Mouse (Mus musculus): ENCODE data around the gene A330070K13Rik. TPM values are rescaled to one million over a fixed set of nuclear protein-coding genes. Genes with fewer than 3 reads are reported as not detected.

Gene A330070K13Rik
- not detected for polyA plus RNA-seq (2014; fragmentation: Illumina TruSeq; extraction: RNeasy Lipid Tissue Mini Kit (QIAGEN cat#74804); ENCODE audit: low read depth, low replicate concordance)

GRCm38 (mm10) chr5:130384222-130384912 lies at the start of gene A330070K13Rik:
Gene A330070K13Rik, minus strand, starts transcription at chr5:130384631.

DNA sequence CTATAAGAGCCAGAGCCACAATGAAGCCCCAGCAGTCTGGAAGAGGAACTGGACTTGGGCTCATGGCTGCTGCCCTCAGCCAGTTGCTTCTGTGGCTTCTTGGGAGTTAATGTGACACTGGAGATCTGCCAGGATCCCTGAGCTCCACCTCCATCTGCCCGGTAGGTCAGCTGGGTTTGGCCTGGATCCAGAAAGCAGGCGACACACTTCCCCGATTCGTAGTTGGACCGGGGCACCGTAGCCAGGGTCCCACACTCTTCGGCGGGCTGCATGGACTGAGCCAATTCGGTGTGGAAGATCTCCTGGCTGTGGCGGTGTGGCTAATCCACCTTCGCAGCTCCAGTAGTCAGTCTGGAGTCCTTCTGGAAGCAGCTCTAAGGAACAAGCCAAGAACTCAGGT lies 15.2 kb downstream of the A330070K13Rik start, which contains the start of gene Caln1:
TSS of gene Caln1 (plus strand) at position 219 of the 400 bp plus-strand sequence.

Other genes with a start within 250 kb of the A330070K13Rik start
- 7.6 TPM for gene Kctd7, start 239.8 kb downstream of the A330070K13Rik start, polyA plus RNA-seq (2014; fragmentation: Illumina TruSeq; extraction: RNeasy Lipid Tissue Mini Kit (QIAGEN cat#74804); ENCODE audit: low read depth, low replicate concordance)
- gene Rabgef1, start 212.8 kb downstream of the A330070K13Rik start, polyA plus RNA-seq (2014; fragmentation: Illumina TruSeq; extraction: RNeasy Lipid Tissue Mini Kit (QIAGEN cat#74804); ENCODE audit: low read depth, low replicate concordance): 43.2 TPM
- gene Tmem248, start 167.6 kb downstream of the A330070K13Rik start, polyA plus RNA-seq (2014; fragmentation: Illumina TruSeq; extraction: RNeasy Lipid Tissue Mini Kit (QIAGEN cat#74804); ENCODE audit: low read depth, low replicate concordance): 50.9 TPM
- 110 TPM for gene Sbds, start 129.1 kb downstream of the A330070K13Rik start, polyA plus RNA-seq (2014; fragmentation: Illumina TruSeq; extraction: RNeasy Lipid Tissue Mini Kit (QIAGEN cat#74804); ENCODE audit: low read depth, low replicate concordance)
- 4.0 TPM for gene Tyw1, start 129.0 kb downstream of the A330070K13Rik start, polyA plus RNA-seq (2014; fragmentation: Illumina TruSeq; extraction: RNeasy Lipid Tissue Mini Kit (QIAGEN cat#74804); ENCODE audit: low read depth, low replicate concordance)
- gene Caln1, start 15.2 kb downstream of the A330070K13Rik start, polyA plus RNA-seq (2014; fragmentation: Illumina TruSeq; extraction: RNeasy Lipid Tissue Mini Kit (QIAGEN cat#74804); ENCODE audit: low read depth, low replicate concordance): 32.7 TPM

Data from adrenal gland, adult 10 weeks (tissue).